Mouse (Mus musculus) heart, postnatal 0 days (tissue): Measurements from ENCODE around the gene Nrgn.

ENCODE experiments used
- CTCF ChIP-seq: IDR thresholded peaks from 2 replicates; pipeline ENCODE4 v1.5.1; 2016; ENCODE audit warnings: antibody characterized with exemption, control low read depth, low read depth
- EP300 ChIP-seq: IDR thresholded peaks from 2 replicates; pipeline ENCODE4 v1.6.1; 2016; ENCODE audit warnings: antibody characterized with exemption, low read depth

DNA sequence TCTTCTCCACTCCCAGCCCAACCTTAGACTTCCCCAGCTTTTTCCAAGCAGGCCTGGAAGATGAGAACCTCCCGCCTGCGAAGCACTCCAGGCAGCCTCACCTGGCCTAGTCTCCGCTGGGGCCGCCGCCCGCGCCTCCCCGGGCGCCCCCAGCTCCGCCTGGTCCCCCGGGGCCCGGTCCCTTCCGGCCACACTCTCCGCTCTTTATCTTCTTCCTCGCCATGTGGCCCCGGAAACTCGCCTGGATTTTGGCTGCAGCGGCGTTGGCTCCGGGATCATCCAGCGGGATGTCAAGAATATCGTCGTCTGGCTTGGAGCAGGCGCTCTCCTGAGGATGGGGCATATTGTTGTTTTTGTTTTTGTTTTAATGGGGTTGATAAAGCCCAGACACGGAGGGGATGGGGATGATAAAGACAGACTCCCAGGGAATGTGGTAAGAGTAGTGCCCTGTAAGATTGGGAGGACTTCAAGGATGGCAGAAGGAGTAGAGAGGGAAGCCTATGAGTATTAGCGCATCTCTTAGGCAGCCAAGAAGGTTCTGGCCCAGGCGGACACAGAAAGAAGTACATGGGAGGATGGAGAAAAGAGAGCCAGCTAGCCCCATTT is 6.8 kb downstream of the Nrgn start:
- no peak for TF ChIP-seq EP300
- no peak for TF ChIP-seq CTCF
